Mouse (Mus musculus) heart, postnatal 0 days (tissue): ENCODE measurements around the gene Tuba1a.

Experiments used
- CTCF ChIP-seq: IDR thresholded peaks from 2 replicates; pipeline ENCODE4 v1.5.1; 2016; ENCODE audit warnings: antibody characterized with exemption, control low read depth, low read depth
- EP300 ChIP-seq: IDR thresholded peaks from 2 replicates; pipeline ENCODE4 v1.6.1; 2016; ENCODE audit warnings: antibody characterized with exemption, low read depth

DNA sequence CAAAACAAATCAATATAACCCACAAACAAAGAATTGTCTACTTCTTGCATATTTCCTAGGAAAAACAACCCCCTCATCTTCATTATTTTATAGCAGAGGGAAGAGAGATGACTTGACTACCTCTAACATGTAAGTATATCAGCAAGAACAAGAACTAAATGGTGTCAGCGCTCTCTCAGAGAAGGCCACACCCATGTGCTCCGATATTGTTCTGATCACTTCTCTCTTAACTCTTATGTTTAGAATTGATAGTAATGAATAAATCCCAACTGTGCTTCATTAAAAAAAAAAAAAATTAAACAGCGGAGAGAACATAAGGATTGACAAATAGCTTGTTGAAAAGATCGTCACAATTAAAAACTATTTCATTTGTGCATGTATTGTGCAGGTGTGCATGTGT is 1.8 kb upstream of the Tuba1a start:
- TF ChIP-seq CTCF: no peak
- no peak for TF ChIP-seq EP300
